Mouse (Mus musculus) neural tube, embryonic 12.5 days (tissue): ENCODE measurements around the gene 1700042G07Rik. TPM values are rescaled to one million over a fixed set of nuclear protein-coding genes. Genes with fewer than 3 reads are reported as not detected.

Source experiments
- ATAC-seq: fragments of 200-750 bp; cut with Nextera tagmentation; 2 replicates; pipeline ENCODE4 v1.8.0; 2017; ENCODE audit warnings: low read depth, mild to moderate bottlenecking, moderate TSS enrichment, moderate library complexity; ENCODE audit not compliant: low FRiP score
- H3K27ac ChIP-seq: fragments of 300-500 bp; sonication (generic); 2 replicates; pipeline ENCODE4 v1.5.1; 2016
- H3K27me3 ChIP-seq: fragments of 300-500 bp; sonication (generic); replicated peaks from 2 replicates; pipeline ENCODE4 v1.6.1; 2016; ENCODE audit warnings: mild to moderate bottlenecking
- H3K36me3 ChIP-seq: fragments of 300-500 bp; sonication (generic); 2 replicates; pipeline ENCODE4 v1.6.1; 2016; ENCODE audit warnings: mild to moderate bottlenecking
- H3K4me1 ChIP-seq: fragments of 300-500 bp; sonication (generic); 2 replicates; pipeline ENCODE4 v1.6.1; 2016
- H3K4me2 ChIP-seq: fragments of 300-500 bp; sonication (generic); replicated peaks from 2 replicates; pipeline ENCODE4 v1.6.1; 2016; ENCODE audit warnings: mild to moderate bottlenecking
- H3K4me3 ChIP-seq: fragments of 300-500 bp; sonication (generic); 2 replicates; pipeline ENCODE4 v1.5.1; 2016
- H3K9ac ChIP-seq: fragments of 300-500 bp; sonication (generic); 2 replicates; pipeline ENCODE4 v1.6.1; 2016; ENCODE audit warnings: mild to moderate bottlenecking
- H3K9me3 ChIP-seq: fragments of 300-500 bp; sonication (generic); 2 replicates; pipeline ENCODE4 v1.6.1; 2016; ENCODE audit warnings: mild to moderate bottlenecking
- WGBS: fragments of 180-500 bp; shearing (Covaris S2); methylation state at CpG from one replicate; pipeline ENCODE4 v1.1.7; 2016; 5-methylcytosine and 5-hydroxymethylcytosine counted together
- polyA plus RNA-seq: library from polyadenylated mRNA; unstranded; fragments of >200 nt; fragmentation: Nextera tagmentation; extraction: Ambion mirVana; gene quantifications from 2 replicates; pipeline ENCODE4 v1.2.1, GENCODE M21; 2016

1700042G07Rik gene
- polyA plus RNA-seq, 1 experiment from 2014 or later: not detected

GRCm38 (mm10) chr4:116143891-116144717 lies 29.1 kb upstream of the 1700042G07Rik start:
- no peaks in the 10 kb centered on the region for H3K36me3 ChIP-seq
- under 1% methylated on average over 46 of the region's 47 CpGs for WGBS
- peak; percentile 69; the same call in 1 of the 2 replicates for ATAC-seq
- no peaks in the 10 kb centered on the region for H3K9me3 ChIP-seq
- peaks cover 15% of the 10 kb centered on the region for H3K27me3 ChIP-seq
- peak overlapping the region; percentile 67 for H3K9ac ChIP-seq
- peaks cover 12% of the 10 kb centered on the region; the same call in 1 of the 2 replicates for H3K4me1 ChIP-seq
- H3K4me3 ChIP-seq: peak overlapping the region; percentile 60
- H3K27ac ChIP-seq: no peak overlapping the region
- peak overlapping the region; percentile 93 for H3K4me2 ChIP-seq

- Histone ChIP-seq H3K9me3 (no peaks in the 10 kb centered on the region), H3K9ac (peak overlapping the region; percentile 88), H3K27ac (0 out of 2 replicates have a peak overlapping the region, but pooled peaks have one; percentile 57), H3K36me3 (peaks cover 30% of the 10 kb centered on the region), H3K4me1 (peaks cover 8% of the 10 kb centered on the region), H3K27me3 (no peaks in the 10 kb centered on the region), H3K4me3 (peak overlapping the region; percentile 72), H3K4me2 (peak overlapping the region; percentile 60)
- 24% methylated on average over 6 of the region's 6 CpGs for WGBS
- ATAC-seq: peak; percentile 7; the same call in 1 of the 2 replicates
Measured at GRCm38 (mm10) chr4:116149812-116150155, 23.4 kb upstream of the 1700042G07Rik start.

DNA sequence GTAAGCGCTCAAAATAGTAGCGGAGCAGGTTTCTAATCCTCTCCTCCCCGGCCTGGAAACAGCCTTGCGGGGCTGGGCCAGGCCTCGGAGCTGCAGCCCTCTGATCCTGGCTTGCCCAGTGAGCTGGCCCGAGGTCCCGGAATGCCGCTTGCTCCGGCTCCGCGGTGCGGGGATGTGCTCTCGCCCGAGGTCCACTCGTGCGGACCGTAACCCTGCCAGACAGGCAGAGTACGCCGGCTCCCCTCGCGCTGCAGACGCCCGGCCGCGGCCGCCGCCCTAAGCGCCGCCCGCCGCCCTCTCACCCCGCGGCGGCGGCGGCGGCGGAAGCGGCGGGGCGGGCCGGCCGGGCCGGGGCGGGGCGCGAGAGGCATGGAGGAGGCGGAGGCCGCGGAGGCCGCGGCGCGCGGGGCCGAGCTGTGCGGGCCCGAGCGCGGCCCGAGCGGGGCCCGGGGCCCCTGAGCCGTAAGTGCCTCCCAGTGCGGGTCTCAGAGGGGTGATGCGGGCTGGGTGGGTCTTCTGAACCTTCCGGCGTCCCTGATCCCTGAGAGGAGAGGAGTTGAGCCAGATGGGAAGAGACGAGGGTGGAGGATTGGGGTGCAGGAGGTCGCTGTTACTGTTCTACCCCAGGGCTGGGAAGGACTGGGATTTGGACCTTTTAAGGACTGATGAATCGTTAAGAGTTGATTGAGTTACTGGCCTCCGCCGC lies 22.9 kb upstream of the 1700042G07Rik start:
- peak overlapping the region; percentile 60 for H3K4me2 ChIP-seq
- peaks cover 36% of the 10 kb centered on the region for H3K36me3 ChIP-seq
- ATAC-seq: peak; percentile 82
- H3K4me1 ChIP-seq: peaks cover 8% of the 10 kb centered on the region
- no peaks in the 10 kb centered on the region for H3K27me3 ChIP-seq
- H3K27ac ChIP-seq: peak overlapping the region; percentile 57; the same call in 1 of the 2 replicates
- H3K9me3 ChIP-seq: no peaks in the 10 kb centered on the region
- WGBS: under 1% methylated on average over 64 of the region's 73 CpGs
- H3K9ac ChIP-seq: peak overlapping the region; percentile 88
- peak overlapping the region; percentile 72 for H3K4me3 ChIP-seq

DNA sequence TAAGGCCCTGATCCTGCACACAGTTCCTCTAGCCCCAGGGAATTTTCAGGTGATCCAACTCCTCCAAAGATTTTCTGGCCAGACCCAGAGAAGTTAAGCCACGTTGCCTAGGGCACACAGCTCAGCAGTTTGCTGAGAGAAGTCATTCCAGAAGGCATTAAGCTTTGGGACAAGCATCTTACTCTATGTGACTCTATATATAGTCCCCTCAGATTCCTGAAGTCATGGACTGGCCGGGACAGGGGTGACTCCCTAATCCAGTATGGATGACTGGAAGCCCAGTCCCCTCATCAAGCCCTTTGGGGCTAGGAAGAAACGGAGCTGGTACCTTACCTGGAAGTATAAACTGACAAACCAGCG lies 22.3 kb upstream of the 1700042G07Rik start:
- H3K4me3 ChIP-seq: peak overlapping the region; percentile 72
- WGBS: 24% methylated on average over 4 of the region's 4 CpGs
- H3K4me1 ChIP-seq: peaks cover 8% of the 10 kb centered on the region
- H3K27ac ChIP-seq: no peak overlapping the region; the same call in 1 of the 2 replicates
- H3K27me3 ChIP-seq: no peaks in the 10 kb centered on the region
- no peak; the same call in 1 of the 2 replicates for ATAC-seq
- H3K9me3 ChIP-seq: no peaks in the 10 kb centered on the region
- H3K36me3 ChIP-seq: peaks cover 41% of the 10 kb centered on the region
- peak overlapping the region; percentile 88 for H3K9ac ChIP-seq
- peak overlapping the region; percentile 60 for H3K4me2 ChIP-seq

GRCm38 (mm10) chr4:116151238-116151637 lies 21.9 kb upstream of the 1700042G07Rik start, which contains the start of gene Lurap1:
Gene Lurap1, minus strand, starts transcription at chr4:116151338.
- no peak for ATAC-seq
- peaks cover 45% of the 10 kb centered on the region for H3K36me3 ChIP-seq
- H3K27ac ChIP-seq: peak within 1 kb of the TSS; percentile 57; the same call in 1 of the 2 replicates
- no peaks in the 10 kb centered on the region for H3K9me3 ChIP-seq
- peak within 1 kb of the TSS; percentile 72 for H3K4me3 ChIP-seq
- WGBS: 83% methylated on average over 6 of the region's 6 CpGs
- H3K4me1 ChIP-seq: peaks cover 8% of the 10 kb centered on the region
- peak within 1 kb of the TSS; percentile 60 for H3K4me2 ChIP-seq
- H3K9ac ChIP-seq: peak within 1 kb of the TSS; percentile 88
- no peaks in the 10 kb centered on the region for H3K27me3 ChIP-seq

DNA sequence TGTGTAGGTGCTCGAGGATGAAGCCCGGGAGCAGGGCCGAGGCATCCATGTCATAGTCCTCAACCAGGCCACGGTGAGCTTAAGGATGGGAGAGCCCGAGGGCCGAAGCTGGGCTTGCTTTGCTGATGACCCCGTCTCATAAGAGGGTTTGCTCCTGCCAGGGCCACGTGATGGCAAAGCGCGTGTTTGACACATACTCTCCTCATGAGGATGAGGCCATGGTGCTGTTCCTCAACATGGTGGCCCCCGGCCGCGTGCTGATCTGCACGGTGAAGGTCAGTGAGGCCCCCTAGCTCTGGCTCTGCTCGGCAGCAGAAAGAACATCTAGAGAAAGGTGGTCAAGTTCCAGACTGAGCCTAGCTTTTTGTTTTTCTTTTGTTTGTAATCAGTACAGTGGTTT lies 20.5 kb upstream of the 1700042G07Rik start:
- no peak overlapping the region for H3K4me2 ChIP-seq
- no peak overlapping the region for H3K4me3 ChIP-seq
- no peaks in the 10 kb centered on the region for H3K9me3 ChIP-seq
- peaks cover 60% of the 10 kb centered on the region for H3K36me3 ChIP-seq
- no peak overlapping the region for H3K9ac ChIP-seq
- no peak for ATAC-seq
- 97% methylated on average over 15 of the region's 15 CpGs for WGBS
- no peak overlapping the region for H3K27ac ChIP-seq
- peaks cover 8% of the 10 kb centered on the region for H3K4me1 ChIP-seq
- no peaks in the 10 kb centered on the region for H3K27me3 ChIP-seq

- H3K27ac ChIP-seq: no peak overlapping the region
- H3K4me1 ChIP-seq: no peaks in the 10 kb centered on the region
- H3K9ac ChIP-seq: no peak overlapping the region
- no peak overlapping the region for H3K4me2 ChIP-seq
- ATAC-seq: no peak
- H3K36me3 ChIP-seq: peaks cover 71% of the 10 kb centered on the region
- H3K27me3 ChIP-seq: no peaks in the 10 kb centered on the region
- no peak overlapping the region for H3K4me3 ChIP-seq
- WGBS: 89% methylated on average over 2 of the region's 2 CpGs
- no peaks in the 10 kb centered on the region for H3K9me3 ChIP-seq
Measured at GRCm38 (mm10) chr4:116157882-116158281, 15.3 kb upstream of the 1700042G07Rik start.

DNA sequence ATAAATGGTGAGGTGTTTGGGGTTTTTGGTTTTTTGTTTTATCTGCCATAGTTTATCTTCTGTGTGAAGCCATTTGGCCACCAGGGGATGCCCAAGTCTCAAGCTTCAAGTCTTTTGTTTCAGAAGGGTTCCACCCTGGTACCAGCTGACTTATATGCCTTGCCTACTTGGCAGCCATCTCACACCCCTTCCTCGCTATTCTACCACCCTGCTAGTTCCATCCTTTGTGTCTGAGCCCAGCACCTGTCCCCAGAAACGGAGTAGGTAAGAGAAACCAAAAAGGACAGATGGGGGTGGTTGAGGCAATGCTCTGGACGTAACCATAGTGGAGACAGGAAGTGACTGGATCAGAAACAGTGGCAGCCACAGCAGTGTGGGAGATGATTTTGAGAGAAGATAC lies 13.3 kb upstream of the 1700042G07Rik start:
- no peak overlapping the region for H3K4me3 ChIP-seq
- no peaks in the 10 kb centered on the region for H3K4me1 ChIP-seq
- ATAC-seq: no peak

DNA sequence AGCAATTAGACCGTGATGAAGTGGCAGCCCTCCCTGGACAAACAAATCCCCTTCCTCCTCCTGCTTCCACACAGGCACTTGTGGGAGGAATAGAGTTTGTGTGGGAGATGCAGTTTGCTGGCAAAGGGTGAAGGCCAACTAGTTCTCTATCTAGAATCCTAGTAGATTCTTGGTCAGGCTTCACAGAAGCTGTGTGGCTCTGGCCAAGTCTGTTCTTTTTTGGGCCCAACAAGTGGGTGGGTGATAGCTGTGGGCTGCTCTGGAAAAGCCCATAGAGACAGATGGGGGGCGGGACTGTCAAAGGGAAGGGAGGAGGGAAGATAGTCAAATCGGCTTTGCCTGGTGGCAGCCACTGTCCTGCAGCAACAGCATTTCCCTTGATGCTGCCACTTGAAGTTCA lies 12.4 kb upstream of the 1700042G07Rik start:
- no peak for ATAC-seq
- no peak overlapping the region for H3K4me2 ChIP-seq
- H3K4me1 ChIP-seq: no peaks in the 10 kb centered on the region
- peaks cover 42% of the 10 kb centered on the region for H3K36me3 ChIP-seq
- WGBS: 76% methylated on average over 3 of the region's 3 CpGs
- H3K4me3 ChIP-seq: no peak overlapping the region
- H3K9ac ChIP-seq: no peak overlapping the region
- no peaks in the 10 kb centered on the region for H3K9me3 ChIP-seq
- no peak overlapping the region for H3K27ac ChIP-seq
- no peaks in the 10 kb centered on the region for H3K27me3 ChIP-seq

More for the DNA sequence above, 13.3 kb upstream of the 1700042G07Rik start:
- no peak overlapping the region for H3K9ac ChIP-seq
- H3K27ac ChIP-seq: no peak overlapping the region
- H3K9me3 ChIP-seq: no peaks in the 10 kb centered on the region
- WGBS: 78% methylated on average over 3 of the region's 3 CpGs
- no peaks in the 10 kb centered on the region for H3K27me3 ChIP-seq
- H3K36me3 ChIP-seq: peaks cover 51% of the 10 kb centered on the region
- H3K4me2 ChIP-seq: no peak overlapping the region

- H3K36me3 ChIP-seq: peaks cover 29% of the 10 kb centered on the region
- H3K9ac ChIP-seq: no peak overlapping the region
- H3K9me3 ChIP-seq: no peaks in the 10 kb centered on the region
- no peak overlapping the region for H3K4me2 ChIP-seq
- WGBS: 86% methylated on average over 4 of the region's 4 CpGs
- H3K27me3 ChIP-seq: no peaks in the 10 kb centered on the region
- ATAC-seq: no peak
- H3K4me3 ChIP-seq: no peak overlapping the region
- H3K4me1 ChIP-seq: no peaks in the 10 kb centered on the region
- H3K27ac ChIP-seq: no peak overlapping the region
Measured at GRCm38 (mm10) chr4:116162142-116162541, 11.0 kb upstream of the 1700042G07Rik start.

GRCm38 (mm10) chr4:116164759-116165554 lies 8.2 kb upstream of the 1700042G07Rik start:
- H3K27me3 ChIP-seq: no peaks in the 10 kb centered on the region
- no peak overlapping the region for H3K9ac ChIP-seq
- H3K4me3 ChIP-seq: no peak overlapping the region
- H3K27ac ChIP-seq: no peak overlapping the region
- WGBS: 87% methylated on average over 2 of the region's 2 CpGs
- H3K36me3 ChIP-seq: peaks cover 5% of the 10 kb centered on the region; the same call in 1 of the 2 replicates
- no peak overlapping the region for H3K4me2 ChIP-seq
- no peaks in the 10 kb centered on the region for H3K9me3 ChIP-seq
- ATAC-seq: no peak
- no peaks in the 10 kb centered on the region for H3K4me1 ChIP-seq
